Comparison of ENCODE assay signal across 8 mouse cellular contexts in the genomic region with DNA sequence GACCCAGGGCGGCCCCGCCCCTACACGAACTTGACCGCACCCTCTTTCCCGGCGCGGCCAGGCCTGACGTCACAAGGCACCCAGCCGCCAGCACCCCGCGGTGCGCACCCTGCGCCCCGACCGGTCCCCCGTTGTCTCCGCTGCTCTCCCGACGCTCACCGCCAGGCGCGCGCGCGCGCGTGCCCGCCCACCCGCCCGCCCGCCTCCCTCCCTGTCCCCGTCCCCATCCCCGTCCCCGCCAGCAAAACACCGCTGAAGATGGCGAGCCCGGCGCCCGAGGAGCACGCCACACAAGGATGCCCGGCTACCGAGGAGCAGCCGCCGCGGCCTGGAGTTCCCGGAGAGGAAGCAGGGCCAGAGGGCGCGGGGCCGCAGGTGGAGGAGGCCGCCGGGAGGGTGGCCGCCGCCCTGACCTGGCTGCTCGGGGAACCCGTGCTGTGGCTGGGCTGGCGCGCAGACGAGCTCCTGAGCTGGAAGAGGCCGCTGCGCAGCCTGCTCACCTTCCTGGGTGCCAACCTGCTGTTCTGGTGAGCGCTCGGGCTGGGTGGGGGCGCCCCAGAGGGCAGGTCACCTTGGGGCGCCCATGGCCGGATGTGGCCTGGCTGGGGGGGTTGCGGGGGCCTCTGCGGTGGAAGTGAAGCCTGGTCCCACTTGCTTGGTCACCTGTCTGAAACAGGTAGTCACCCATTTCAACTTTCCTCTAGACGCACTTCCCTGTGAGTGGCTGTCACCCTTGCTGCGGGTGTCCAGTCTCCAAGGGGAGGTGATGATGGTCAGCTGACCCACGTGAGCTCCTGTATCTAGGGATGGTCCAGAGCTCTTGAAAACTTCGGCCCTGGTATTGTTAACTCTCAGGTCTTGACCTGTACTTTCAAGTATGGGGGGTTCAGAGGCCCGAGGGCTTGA. TPM values are rescaled to one million over a fixed set of nuclear protein-coding genes. Genes with fewer than 3 reads are reported as not detected.
DNase-seq lines count a peak whose midpoint lies in the region; ATAC-seq lines count a peak whose summit lies in the region.

A gene (plus strand): TSS at position 95 of the 906 bp plus-strand sequence.

- no peaks in the 10 kb centered on the region for H3K36me3 ChIP-seq in intestine, embryonic 15.5 days
- no peaks in the 10 kb centered on the region for H3K36me3 ChIP-seq in midbrain, embryonic 10.5 days

- H3K4me2 ChIP-seq in intestine, embryonic 15.5 days (replicated peaks) = peak within 1 kb of the TSS; percentile 92

- 0 out of 2 replicates have a peak within 1 kb of the TSS, but pooled peaks have one; percentile 32 for H3K27ac ChIP-seq in intestine, embryonic 15.5 days
- H3K27ac ChIP-seq in midbrain, embryonic 10.5 days (replicated peaks) = peak within 1 kb of the TSS; percentile 87

- H3K9ac ChIP-seq in intestine, embryonic 15.5 days = peak within 1 kb of the TSS; percentile 62

- H3K9me3 ChIP-seq in intestine, embryonic 15.5 days = no peaks in the 10 kb centered on the region
- H3K9me3 ChIP-seq in midbrain, embryonic 10.5 days (replicated peaks) = no peaks in the 10 kb centered on the region

- peaks cover 10% of the 10 kb centered on the region; the same call in 1 of the 2 replicates for H3K4me1 ChIP-seq in intestine, embryonic 15.5 days (replicated peaks)
- H3K4me1 ChIP-seq in midbrain, embryonic 10.5 days = peaks cover 34% of the 10 kb centered on the region

- intact Hi-C loops in left cerebral cortex, postnatal 4 days (cut with DNase I) = no loop called here

- peaks cover 10% of the 10 kb centered on the region for H3K27me3 ChIP-seq in intestine, embryonic 15.5 days (replicated peaks)
- H3K27me3 ChIP-seq in midbrain, embryonic 10.5 days (ENCODE audit: low read depth, poor library complexity, severe bottlenecking) = peaks cover 46% of the 10 kb centered on the region

- peak within 1 kb of the TSS; percentile 76 for H3K4me3 ChIP-seq in intestine, embryonic 15.5 days (replicated peaks)
- H3K4me3 ChIP-seq in midbrain, embryonic 10.5 days = peak within 1 kb of the TSS; percentile 88

- peak; percentile 96 for ATAC-seq in intestine, embryonic 15.5 days

- DNase-seq in adrenal gland, adult 18-20 months (ENCODE audit: low spot score in 2 of 2) = peak; percentile 77 to 82
- DNase-seq in embryo, embryonic 10.5 days (ENCODE audit: low spot score) = peak; percentile 49
- peak; percentile 48 to 71 for DNase-seq in gastrocnemius, postnatal 4 days (ENCODE audit: low spot score in 2 of 2)
- peak; percentile 56 for DNase-seq in left cerebral cortex, postnatal 4 days
- DNase-seq in midbrain, embryonic 10.5 days (ENCODE audit: low spot score) = peak; percentile 69
- peak; percentile 80 for DNase-seq in right cerebral cortex, postnatal 25 days
- peak; percentile 69 to 81 for DNase-seq in urinary bladder, postnatal 36 days (ENCODE audit: low spot score in 2 of 2)

- WGBS in intestine, embryonic 15.5 days = under 1% methylated on average over 63 of the region's 72 CpGs
- 1% methylated on average over 58 of the region's 72 CpGs for WGBS in midbrain, embryonic 10.5 days

RNA-seq across cellular contexts. Expression of the gene that starts here (rescaled TPM):
- 10 to 100 TPM; 20.9 to 47.3 TPM for total RNA-seq in adrenal gland, adult 18-20 months (2021)
- total RNA-seq in gastrocnemius, postnatal 4 days (2021) = 100 to 1,000 TPM; 101 to 102 TPM
- polyA plus RNA-seq in intestine, embryonic 15.5 days (2015; fragmentation: Nextera tagmentation; extraction: Ambion mirVana) = 10.7 and 11.4 TPM in 2 replicates
- total RNA-seq in left cerebral cortex, postnatal 4 days (2021) = 10 to 100 TPM; 28.7 to 30.2 TPM
- polyA plus RNA-seq in midbrain, embryonic 10.5 days (2016; fragmentation: Nextera tagmentation; extraction: Ambion mirVana) = 1.8 and 1.9 TPM in 2 replicates

Comparison
In these comparisons a context has a peak if more than half of its experiments do, and no peak if none do; other contexts are left out.
1. Peak in every context shown above with its lines: DNase-seq, ATAC-seq, H3K4me3 ChIP-seq and H3K27ac ChIP-seq.